Mouse (Mus musculus): ENCODE measurements at regions not wholly inside any gene's neighbourhood (a gene's known extent, or its start where the extent isn't known, plus 50 kb on each side); places are given as distances from the start of the nearest gene placed in this dataset.

DNA sequence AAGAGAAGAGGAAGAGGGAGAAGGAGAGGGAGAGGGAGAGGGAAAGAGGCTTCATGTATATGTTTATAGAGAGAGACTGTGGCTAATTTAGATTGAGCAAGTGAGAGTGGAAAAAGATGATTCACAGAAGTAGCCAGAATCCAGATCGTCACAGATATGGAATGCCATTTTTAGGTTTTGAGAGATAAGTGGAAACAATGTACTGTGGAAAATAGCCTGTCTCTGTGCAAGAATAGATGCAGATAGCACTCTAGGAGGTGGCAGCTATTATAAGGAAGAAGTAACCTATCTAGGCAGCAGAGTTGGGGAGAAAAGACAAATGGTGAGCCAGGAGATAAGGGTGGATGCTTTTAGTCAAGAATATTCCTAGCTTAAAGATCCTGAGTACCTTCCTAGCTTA lies 536.5 kb downstream of the Otol1 start:
- Histone ChIP-seq H3K4me1 (ENCODE audit: control insufficient read depth, insufficient read depth, low read length) (no peaks in the 10 kb centered on the region), H3K27ac (ENCODE audit: insufficient read depth, low read depth, low read length) (no peak overlapping the region), H3K4me3 (ENCODE audit: insufficient read depth, low read depth, low read length) (no peak overlapping the region)
- 34% methylated on average over 1 of the region's 1 CpGs for WGBS
- no peak for TF ChIP-seq CTCF (IDR thresholded peaks at IDR 0.05; ENCODE audit: insufficient read depth, low read depth, low read length)
- no peak for TF ChIP-seq POLR2A (IDR thresholded peaks at IDR 0.05; ENCODE audit: insufficient read depth, low read depth, low read length)

DNA sequence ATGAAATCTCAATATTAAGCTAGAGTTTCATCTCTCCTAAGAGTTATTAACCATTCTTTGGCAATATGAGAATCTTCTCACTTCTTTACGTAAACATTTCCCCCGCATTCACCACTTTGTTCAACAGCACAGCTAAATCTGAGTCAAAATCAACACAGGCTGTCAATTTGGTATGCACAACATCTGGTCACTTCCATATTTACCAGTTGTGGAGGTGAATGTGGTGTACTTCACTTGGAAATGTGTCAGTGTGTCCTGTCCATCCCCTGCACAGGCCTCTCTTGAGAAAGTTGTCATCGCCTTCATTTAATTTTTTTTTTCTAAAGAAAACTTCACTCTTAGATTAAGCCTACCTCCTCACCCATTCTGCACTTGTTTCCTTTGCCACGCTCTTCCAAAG lies 550.4 kb downstream of the Otol1 start:
- Histone ChIP-seq H3K4me1 (ENCODE audit: control insufficient read depth, insufficient read depth, low read length) (no peaks in the 10 kb centered on the region), H3K4me3 (ENCODE audit: insufficient read depth, low read depth, low read length) (no peak overlapping the region), H3K27ac (ENCODE audit: insufficient read depth, low read depth, low read length) (no peak overlapping the region)
- 70% methylated on average over 4 of the region's 4 CpGs for WGBS
- TF ChIP-seq CTCF (IDR thresholded peaks at IDR 0.05; ENCODE audit: insufficient read depth, low read depth, low read length): no peak
- TF ChIP-seq POLR2A (IDR thresholded peaks at IDR 0.05; ENCODE audit: insufficient read depth, low read depth, low read length): no peak

DNA sequence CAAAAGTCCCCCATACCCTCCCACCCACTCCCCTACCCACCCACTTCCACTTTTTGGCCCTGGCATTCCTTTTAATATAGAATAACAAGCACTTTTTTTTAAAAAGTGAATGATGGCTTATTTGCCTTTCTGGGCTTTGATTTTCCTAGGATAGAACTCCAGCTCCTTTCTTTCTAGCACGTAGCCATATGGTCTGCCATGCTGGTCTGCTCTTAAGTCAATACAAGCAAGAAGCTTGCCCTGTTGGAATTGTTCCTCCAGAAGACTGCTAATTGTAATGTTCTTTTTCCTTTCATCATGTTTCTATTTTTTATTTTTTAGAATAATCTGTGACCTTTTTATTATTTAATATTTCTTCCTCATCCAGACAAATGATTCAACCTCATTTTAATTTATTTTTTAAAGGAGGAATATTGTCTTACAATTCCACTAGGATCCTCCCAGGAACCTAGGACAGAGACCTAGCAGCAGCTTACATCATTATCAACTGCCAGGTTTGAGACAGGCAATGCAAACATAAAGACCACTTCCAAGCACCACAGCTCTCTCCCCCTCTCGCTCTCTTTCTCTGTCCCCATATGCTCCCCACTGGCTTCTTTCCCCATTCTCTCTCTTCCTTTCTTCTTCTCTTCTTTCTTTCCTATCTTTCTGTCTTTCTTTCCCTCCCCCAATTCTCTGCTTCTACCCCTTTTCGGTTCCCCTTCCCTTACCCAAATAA lies 558.9 kb downstream of the Otol1 start:
- Histone ChIP-seq H3K4me1 (ENCODE audit: control insufficient read depth, insufficient read depth, low read length) (no peaks in the 10 kb centered on the region), H3K4me3 (ENCODE audit: insufficient read depth, low read depth, low read length) (no peak overlapping the region), H3K27ac (ENCODE audit: insufficient read depth, low read depth, low read length) (no peak overlapping the region)
- no peak for TF ChIP-seq CTCF (IDR thresholded peaks at IDR 0.05; ENCODE audit: insufficient read depth, low read depth, low read length)
- TF ChIP-seq POLR2A (IDR thresholded peaks at IDR 0.05; ENCODE audit: insufficient read depth, low read depth, low read length): no peak
- 88% methylated on average over 3 of the region's 3 CpGs for WGBS

DNA sequence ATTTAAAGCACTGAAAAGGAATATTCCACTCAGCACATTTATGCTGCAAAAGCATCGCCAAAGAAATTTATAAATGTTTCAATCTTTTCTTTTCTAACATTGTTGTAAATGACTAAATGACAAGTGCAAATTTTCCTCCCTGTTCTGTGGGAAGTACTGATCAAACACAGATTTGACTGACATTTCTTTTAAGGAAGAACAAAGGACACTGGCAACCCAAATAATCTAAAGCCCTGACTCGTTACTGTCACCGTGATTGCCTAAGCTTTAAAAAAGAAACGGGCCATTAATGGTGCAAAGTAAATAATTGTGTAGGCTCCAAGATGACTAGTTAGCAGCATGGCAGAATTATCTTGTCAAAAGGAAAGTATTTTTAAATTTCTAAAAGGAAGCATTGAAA lies 587.4 kb downstream of the Otol1 start:
- Histone ChIP-seq H3K4me3 (ENCODE audit: insufficient read depth, low read depth, low read length) (no peak overlapping the region), H3K27ac (ENCODE audit: insufficient read depth, low read depth, low read length) (no peak overlapping the region), H3K4me1 (ENCODE audit: control insufficient read depth, insufficient read depth, low read length) (no peaks in the 10 kb centered on the region)
- 21% methylated on average over 4 of the region's 4 CpGs for WGBS
- TF ChIP-seq POLR2A (IDR thresholded peaks at IDR 0.05; ENCODE audit: insufficient read depth, low read depth, low read length) (no peak), CTCF (IDR thresholded peaks at IDR 0.05; ENCODE audit: insufficient read depth, low read depth, low read length) (no peak)

All from olfactory bulb, adult 2 months (tissue).